In the genomic region with DNA sequence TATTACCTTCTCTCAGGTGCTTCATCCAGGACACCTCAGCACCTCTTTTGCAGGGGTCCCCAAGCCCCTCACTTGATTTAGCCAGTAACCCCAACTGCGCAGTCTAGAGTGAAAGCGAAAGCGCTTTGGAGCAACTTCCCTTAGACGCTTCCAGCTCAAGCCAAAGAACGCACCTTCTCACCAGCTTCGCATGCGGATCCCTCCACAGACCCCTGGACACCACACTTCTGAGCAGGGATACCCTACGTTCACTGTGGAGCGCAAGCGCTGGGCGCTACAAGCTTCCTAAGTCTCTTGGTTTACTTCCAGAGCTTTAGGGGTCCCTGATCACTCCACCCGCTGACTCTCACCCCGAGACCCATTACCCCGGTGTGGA, we compare ENCODE assay signal across 7 mouse cellular contexts. TPM values are rescaled to one million over a fixed set of nuclear protein-coding genes. Genes with fewer than 3 reads are reported as not detected.
A peak's percentile ranks its signal among the peaks of the same experiment; 100 is the strongest.
DNase-seq lines count a peak whose midpoint lies in the region; ATAC-seq and TF ChIP-seq lines count a peak whose summit lies in the region.

No protein-coding gene starts in this region.

- peak overlapping the region; percentile 62 for H3K27ac ChIP-seq in lung, postnatal 0 days (ENCODE audit: low read length)

- 0 out of 2 replicates have a peak, but pooled peaks cover 4% of the 10 kb centered on the region for H3K27me3 ChIP-seq in lung, postnatal 0 days (replicated peaks; ENCODE audit: insufficient read depth, low read length)

- peak overlapping the region; percentile 76 for H3K4me3 ChIP-seq in lung, postnatal 0 days (ENCODE audit: low read depth, low read length)

- no peaks in the 10 kb centered on the region for H3K36me3 ChIP-seq in lung, postnatal 0 days (ENCODE audit: insufficient read depth, low read length)

- H3K9me3 ChIP-seq in lung, postnatal 0 days (ENCODE audit: low read length): no peaks in the 10 kb centered on the region

- peak; percentile 70 for DNase-seq in 416B (ENCODE audit: low read depth)
- peak; percentile 44 for DNase-seq in lung, postnatal 0 days (ENCODE audit: low spot score)
- no peak for DNase-seq in testis, postnatal 10 days (ENCODE audit: low spot score)
- no peak for DNase-seq in natural killer cell, adult 2 months (ENCODE audit: low spot score in 2 of 2)
- DNase-seq in right cerebral cortex, postnatal 25 days: no peak

- H3K9ac ChIP-seq in lung, postnatal 0 days (replicated peaks; ENCODE audit: low read depth): peak overlapping the region; percentile 41

- ATAC-seq in CD4-positive, CD25-positive, alpha-beta regulatory T cell, adult 4 months: peak; percentile 48
- ATAC-seq in granulocyte monocyte progenitor cell, adult 5-6 weeks (replicated peaks; ENCODE audit: poor library complexity, severe bottlenecking): peak; percentile 32
- ATAC-seq in lung, postnatal 0 days: peak; percentile 16

- H3K4me2 ChIP-seq in lung, postnatal 0 days (replicated peaks; ENCODE audit: low read depth, low read length): peak overlapping the region; percentile 98

- peaks cover 10% of the 10 kb centered on the region for H3K4me1 ChIP-seq in lung, postnatal 0 days (ENCODE audit: insufficient read depth, low read depth, low read length)

- WGBS in lung, postnatal 0 days: 7% methylated on average over 14 of the region's 14 CpGs

- no peak for TF ChIP-seq EP300 in lung, postnatal 0 days (IDR thresholded peaks at IDR 0.05)

- TF ChIP-seq CTCF in lung, postnatal 0 days (IDR thresholded peaks at IDR 0.05): no peak

RNA-seq across cellular contexts. Expression of a gene that starts 0.5 kb away (rescaled TPM):
- polyA plus RNA-seq in CD4-positive, CD25-positive, alpha-beta regulatory T cell, adult 4 months (2017; shearing (Covaris generic)): 100 to 1,000 TPM; 163 to 238 TPM
- total RNA-seq in granulocyte monocyte progenitor cell, adult 5-6 weeks (2014; fragmentation: Nextera tagmentation): 45.4 and 60.7 TPM in 2 replicates
- 81.6 and 89.7 TPM in 2 replicates for total RNA-seq in granulocyte monocyte progenitor cell, adult 5-6 weeks (2017)
- polyA plus RNA-seq in lung, postnatal 0 days (2015; fragmentation: Nextera tagmentation; extraction: Ambion mirVana): 11.6 and 12.6 TPM in 2 replicates

RNA-seq across cellular contexts. Expression of a gene that starts 0.7 kb away (rescaled TPM):
- 100 to 1,000 TPM; 280 to 324 TPM for polyA plus RNA-seq in CD4-positive, CD25-positive, alpha-beta regulatory T cell, adult 4 months (2017; shearing (Covaris generic))
- total RNA-seq in granulocyte monocyte progenitor cell, adult 5-6 weeks (2014; fragmentation: Nextera tagmentation): 144 and 147 TPM in 2 replicates
- 103 and 141 TPM in 2 replicates for total RNA-seq in granulocyte monocyte progenitor cell, adult 5-6 weeks (2017)
- 16.4 and 17.1 TPM in 2 replicates for polyA plus RNA-seq in lung, postnatal 0 days (2015; fragmentation: Nextera tagmentation; extraction: Ambion mirVana)

RNA-seq across cellular contexts. Expression of a gene that starts 10.6 kb away (rescaled TPM):
- 100 to 1,000 TPM; 781 to 871 TPM for polyA plus RNA-seq in CD4-positive, CD25-positive, alpha-beta regulatory T cell, adult 4 months (2017; shearing (Covaris generic))
- 391 and 417 TPM in 2 replicates for total RNA-seq in granulocyte monocyte progenitor cell, adult 5-6 weeks (2014; fragmentation: Nextera tagmentation)
- total RNA-seq in granulocyte monocyte progenitor cell, adult 5-6 weeks (2017): 462 and 464 TPM in 2 replicates
- polyA plus RNA-seq in lung, postnatal 0 days (2015; fragmentation: Nextera tagmentation; extraction: Ambion mirVana): 54.9 and 58.6 TPM in 2 replicates

RNA-seq across cellular contexts. Expression of a gene that starts 16.5 kb away (rescaled TPM):
- polyA plus RNA-seq in CD4-positive, CD25-positive, alpha-beta regulatory T cell, adult 4 months (2017; shearing (Covaris generic)): 100 to 1,000 TPM in 1 of 2 experiments, 10 to 100 TPM in 1; 78.9 to 260 TPM
- total RNA-seq in granulocyte monocyte progenitor cell, adult 5-6 weeks (2014; fragmentation: Nextera tagmentation): 23.2 and 40.2 TPM in 2 replicates
- total RNA-seq in granulocyte monocyte progenitor cell, adult 5-6 weeks (2017): 62.7 and 69.6 TPM in 2 replicates
- 23.9 and 26.1 TPM in 2 replicates for polyA plus RNA-seq in lung, postnatal 0 days (2015; fragmentation: Nextera tagmentation; extraction: Ambion mirVana)

RNA-seq across cellular contexts. Expression of a gene that starts 34.0 kb away (rescaled TPM):
- polyA plus RNA-seq in CD4-positive, CD25-positive, alpha-beta regulatory T cell, adult 4 months (2017; shearing (Covaris generic)): 1 to 10 TPM; 3.4 to 6.2 TPM
- total RNA-seq in granulocyte monocyte progenitor cell, adult 5-6 weeks (2014; fragmentation: Nextera tagmentation): 55.3 and 56.9 TPM in 2 replicates
- 47.9 and 48.5 TPM in 2 replicates for total RNA-seq in granulocyte monocyte progenitor cell, adult 5-6 weeks (2017)
- polyA plus RNA-seq in lung, postnatal 0 days (2015; fragmentation: Nextera tagmentation; extraction: Ambion mirVana): 6.9 and 7.2 TPM in 2 replicates

Comparison
In these comparisons a context has a peak if more than half of its experiments do, and no peak if none do; other contexts are left out.
1. DNase-seq: peak in 416B (single experiment) and lung, postnatal 0 days (single experiment); none in testis, postnatal 10 days (single experiment), natural killer cell, adult 2 months (0 of 2) and right cerebral cortex, postnatal 25 days (single experiment).
2. RNA of a gene that starts 0.5 kb away (polyA plus RNA-seq): 163 to 238 TPM in CD4-positive, CD25-positive, alpha-beta regulatory T cell, adult 4 months; 11.6 to 12.6 TPM in lung, postnatal 0 days; every median in the first group is over 10 times any median in the second.
3. RNA of a gene that starts 0.7 kb away (polyA plus RNA-seq): 280 to 324 TPM in CD4-positive, CD25-positive, alpha-beta regulatory T cell, adult 4 months; 16.4 to 17.1 TPM in lung, postnatal 0 days; every median in the first group is over 10 times any median in the second.
4. RNA of a gene that starts 10.6 kb away (polyA plus RNA-seq): 781 to 871 TPM in CD4-positive, CD25-positive, alpha-beta regulatory T cell, adult 4 months; 54.9 to 58.6 TPM in lung, postnatal 0 days; every median in the first group is over 10 times any median in the second.
5. Peak in every context shown above with its lines, with median percentiles within 50 percentile points of each other: ATAC-seq.